Mouse (Mus musculus): ENCODE results near the gene Ccer1. TPM values are rescaled to one million over a fixed set of nuclear protein-coding genes. Genes with fewer than 3 reads are reported as not detected.

Ccer1 gene
- not detected for total RNA-seq (2021)
- long read RNA-seq, experiment 1 = 0 reads
- long read RNA-seq, experiment 2 = 0 reads

- DNase-seq = no peak
- intact Hi-C loops (cut with DNase I; ENCODE audit: low total_unique reads) = loop anchor here (5.0 kb wide), 1 partner anchor 316 kb away; no protein-coding TSS in a partner anchor
Observed at GRCm38 (mm10) chr10:97692913-97693312, at the start of gene Ccer1. Ccer1 (plus strand) TSS chr10:97693059.

GRCm38 (mm10) chr10:97643768-97644167, 49.1 kb upstream of the Ccer1 start, which contains the start of gene Epyc:
Epyc (plus strand) TSS chr10:97644068.
- intact Hi-C loops (cut with DNase I; ENCODE audit: low total_unique reads) = no loop called here
- DNase-seq = no peak

- intact Hi-C loops (cut with DNase I; ENCODE audit: low total_unique reads) = no loop called here
- DNase-seq = no peak
Observed at GRCm38 (mm10) chr10:97650334-97650733, 42.5 kb upstream of the Ccer1 start.

GRCm38 (mm10) chr10:97659489-97659888, 33.4 kb upstream of the Ccer1 start:
- no peak for DNase-seq
- intact Hi-C loops (cut with DNase I; ENCODE audit: low total_unique reads) = no loop called here

GRCm38 (mm10) chr10:97668656-97669055, 24.2 kb upstream of the Ccer1 start:
- intact Hi-C loops (cut with DNase I; ENCODE audit: low total_unique reads) = no loop called here
- DNase-seq = no peak

- DNase-seq = no peak
- intact Hi-C loops (cut with DNase I; ENCODE audit: low total_unique reads) = loop anchor here (5.0 kb wide), 1 partner anchor 298 kb away; no protein-coding TSS in a partner anchor
Observed at GRCm38 (mm10) chr10:97670202-97670601, 22.7 kb upstream of the Ccer1 start.

GRCm38 (mm10) chr10:97673239-97673638, 19.6 kb upstream of the Ccer1 start:
- intact Hi-C loops (cut with DNase I; ENCODE audit: low total_unique reads) = loop anchor here (5.0 kb wide), 1 partner anchor 301 kb away; no protein-coding TSS in a partner anchor
- no peak for DNase-seq

- DNase-seq = no peak
- intact Hi-C loops (cut with DNase I; ENCODE audit: low total_unique reads) = no loop called here
Observed at GRCm38 (mm10) chr10:97682981-97683380, 9.9 kb upstream of the Ccer1 start.

- intact Hi-C loops (cut with DNase I; ENCODE audit: low total_unique reads) = no loop called here
- peak; percentile 24 for DNase-seq
Observed at GRCm38 (mm10) chr10:97687198-97687597, 5.7 kb upstream of the Ccer1 start.

- DNase-seq = no peak
- intact Hi-C loops (cut with DNase I; ENCODE audit: low total_unique reads) = no loop called here
Observed at GRCm38 (mm10) chr10:97689425-97689824, 3.4 kb upstream of the Ccer1 start.

GRCm38 (mm10) chr10:97693398-97694135, 708 bp downstream of the Ccer1 start:
- intact Hi-C loops (cut with DNase I; ENCODE audit: low total_unique reads) = loop anchor here (5.0 kb wide), 1 partner anchor 316 kb away; no protein-coding TSS in a partner anchor
- peak; percentile 3 for DNase-seq

- intact Hi-C loops (cut with DNase I; ENCODE audit: low total_unique reads) = no loop called here
- no peak for DNase-seq
Observed at GRCm38 (mm10) chr10:97702321-97702720, 9.5 kb downstream of the Ccer1 start.

GRCm38 (mm10) chr10:97704562-97704961, 11.7 kb downstream of the Ccer1 start:
- peak; percentile 25 for DNase-seq
- intact Hi-C loops (cut with DNase I; ENCODE audit: low total_unique reads) = no loop called here

GRCm38 (mm10) chr10:97712687-97713086, 19.8 kb downstream of the Ccer1 start:
- intact Hi-C loops (cut with DNase I; ENCODE audit: low total_unique reads) = loop anchor here (10.0 kb wide), 1 partner anchor 1372 kb away; no protein-coding TSS in a partner anchor
- DNase-seq = peak; percentile 4

- no peak for DNase-seq
- intact Hi-C loops (cut with DNase I; ENCODE audit: low total_unique reads) = loop anchor here (10.0 kb wide), 1 partner anchor 1370 kb away; no protein-coding TSS in a partner anchor
Observed at GRCm38 (mm10) chr10:97714584-97714983, 21.7 kb downstream of the Ccer1 start.

- intact Hi-C loops (cut with DNase I; ENCODE audit: low total_unique reads) = loop anchor here (10.0 kb wide), 1 partner anchor 1369 kb away; no protein-coding TSS in a partner anchor
- DNase-seq = no peak
Observed at GRCm38 (mm10) chr10:97715289-97715906, 22.5 kb downstream of the Ccer1 start.

GRCm38 (mm10) chr10:97717233-97717632, 24.4 kb downstream of the Ccer1 start:
- intact Hi-C loops (cut with DNase I; ENCODE audit: low total_unique reads) = loop anchor here (10.0 kb wide), 1 partner anchor 1368 kb away; no protein-coding TSS in a partner anchor
- DNase-seq = no peak

- no peak for DNase-seq
- intact Hi-C loops (cut with DNase I; ENCODE audit: low total_unique reads) = loop anchor here (10.0 kb wide), 1 partner anchor 1367 kb away; no protein-coding TSS in a partner anchor
Observed at GRCm38 (mm10) chr10:97718021-97718420, 25.2 kb downstream of the Ccer1 start.

- DNase-seq = no peak
- intact Hi-C loops (cut with DNase I; ENCODE audit: low total_unique reads) = no loop called here
Observed at GRCm38 (mm10) chr10:97720625-97721024, 27.8 kb downstream of the Ccer1 start.

- intact Hi-C loops (cut with DNase I; ENCODE audit: low total_unique reads) = no loop called here
- DNase-seq = no peak
Observed at GRCm38 (mm10) chr10:97722709-97723108, 29.9 kb downstream of the Ccer1 start.
